Mouse (Mus musculus) stomach, postnatal 0 days (tissue): ENCODE data around the gene Cadps2. TPM values are rescaled to one million over a fixed set of nuclear protein-coding genes. Genes with fewer than 3 reads are reported as not detected.
A peak's percentile ranks its signal among the peaks of the same experiment; 100 is the strongest.

Experiments
- ATAC-seq: fragments of 200-750 bp; cut with Nextera tagmentation; 2 replicates; pipeline ENCODE4 v1.8.0; 2017; ENCODE audit not compliant: low FRiP score, low TSS enrichment
- DNase-seq: peaks from one replicate; pipeline ENCODE4 v3.0.0-alpha.2; 2016; ENCODE audit warnings: low spot score
- H3K27ac ChIP-seq: fragments of 300-500 bp; sonication (generic); replicated peaks from 2 replicates; pipeline ENCODE4 v1.5.1; 2014; ENCODE audit warnings: mild to moderate bottlenecking, control low read depth
- H3K27me3 ChIP-seq: fragments of 300-500 bp; sonication (generic); 2 replicates; pipeline ENCODE4 v1.6.1; 2014; ENCODE audit warnings: low read length; ENCODE audit not compliant: control insufficient read depth, insufficient read depth
- H3K36me3 ChIP-seq: fragments of 300-500 bp; sonication (generic); 2 replicates; pipeline ENCODE4 v1.6.1; 2014; ENCODE audit warnings: low read length, mixed read lengths; ENCODE audit not compliant: control insufficient read depth, insufficient read depth
- H3K4me1 ChIP-seq: fragments of 300-500 bp; sonication (generic); replicated peaks from 2 replicates; pipeline ENCODE4 v1.6.1; 2014; ENCODE audit warnings: antibody characterized with exemption; ENCODE audit not compliant: control insufficient read depth, insufficient read depth
- H3K4me2 ChIP-seq: fragments of 300-500 bp; sonication (generic); replicated peaks from 2 replicates; pipeline ENCODE4 v1.6.1; 2014; ENCODE audit warnings: low read depth, mild to moderate bottlenecking, control low read depth, moderate library complexity
- H3K4me3 ChIP-seq: fragments of 300-500 bp; sonication (generic); 2 replicates; pipeline ENCODE4 v1.5.1; 2014; ENCODE audit warnings: low read depth, low read length, control low read depth
- H3K9ac ChIP-seq: fragments of 300-500 bp; sonication (generic); 2 replicates; pipeline ENCODE4 v1.6.1; 2014; ENCODE audit warnings: mild to moderate bottlenecking, low read length, control low read depth, mixed read lengths
- H3K9me3 ChIP-seq: fragments of 300-500 bp; sonication (generic); 2 replicates; pipeline ENCODE4 v1.6.1; 2016; ENCODE audit warnings: low read length; ENCODE audit not compliant: control insufficient read depth
- CTCF ChIP-seq: IDR thresholded peaks from 2 replicates; pipeline ENCODE4 v1.5.1; 2016; ENCODE audit warnings: antibody characterized with exemption, low read depth, mild to moderate bottlenecking, moderate library complexity
- EP300 ChIP-seq: optimal IDR thresholded peaks from 2 replicates; pipeline ENCODE3; 2016; ENCODE audit warnings: antibody characterized with exemption
- WGBS: fragments of 180-500 bp; shearing (Covaris S2); extraction: QIAGEN DNeasy Blood & Tissue Kit; methylation state at CpG from one replicate; pipeline ENCODE4 v1.1.7; 2014; 5-methylcytosine and 5-hydroxymethylcytosine counted together
- polyA plus RNA-seq: library from polyadenylated mRNA; unstranded; fragments of >200 nt; fragmentation: Nextera tagmentation; extraction: Ambion mirVana; gene quantifications from 2 replicates; pipeline ENCODE4 v1.2.1, GENCODE M21; 2015

The Cadps2 gene
- polyA plus RNA-seq, 1 experiment from 2014 or later, result 4.8 TPM

DNA sequence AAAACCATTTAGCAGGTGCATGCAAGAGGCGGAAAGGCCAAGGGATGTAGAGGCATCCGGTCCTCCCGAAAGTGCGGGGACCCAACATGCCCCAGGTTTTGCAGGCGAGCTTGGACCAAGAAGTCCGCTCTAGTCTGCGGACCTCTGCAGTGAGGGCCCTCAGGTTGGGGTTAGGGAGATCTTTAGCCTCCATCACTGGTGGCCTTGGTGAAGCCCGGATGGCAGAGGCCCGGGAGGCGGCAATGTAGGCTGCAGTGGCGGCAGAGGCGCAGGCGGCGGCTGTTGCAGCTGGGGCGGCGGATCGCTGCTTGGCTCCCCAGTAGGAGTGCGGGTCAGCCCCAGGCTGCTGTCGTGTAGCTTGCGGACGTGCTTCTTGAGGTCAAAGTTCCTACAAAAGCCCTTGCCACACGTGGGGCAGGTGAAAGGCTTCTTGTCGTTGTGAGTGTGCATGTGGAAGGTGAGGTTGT is 593.6 kb downstream of the Cadps2 start:
- no peaks in the 10 kb centered on the region for H3K9me3 ChIP-seq
- peak overlapping the region; percentile 4; the same call in 1 of the 2 replicates for H3K4me3 ChIP-seq
- 4% methylated on average over 23 of the region's 23 CpGs for WGBS
- no peak overlapping the region for H3K27ac ChIP-seq
- no peak for TF ChIP-seq EP300
- no peak for TF ChIP-seq CTCF
- no peak overlapping the region for H3K4me2 ChIP-seq
- H3K4me1 ChIP-seq, result no peaks in the 10 kb centered on the region
- no peak overlapping the region for H3K9ac ChIP-seq
- no peaks in the 10 kb centered on the region for H3K36me3 ChIP-seq
- peaks cover 34% of the 10 kb centered on the region for H3K27me3 ChIP-seq
- no peak for ATAC-seq
- DNase-seq, result no peak

DNA sequence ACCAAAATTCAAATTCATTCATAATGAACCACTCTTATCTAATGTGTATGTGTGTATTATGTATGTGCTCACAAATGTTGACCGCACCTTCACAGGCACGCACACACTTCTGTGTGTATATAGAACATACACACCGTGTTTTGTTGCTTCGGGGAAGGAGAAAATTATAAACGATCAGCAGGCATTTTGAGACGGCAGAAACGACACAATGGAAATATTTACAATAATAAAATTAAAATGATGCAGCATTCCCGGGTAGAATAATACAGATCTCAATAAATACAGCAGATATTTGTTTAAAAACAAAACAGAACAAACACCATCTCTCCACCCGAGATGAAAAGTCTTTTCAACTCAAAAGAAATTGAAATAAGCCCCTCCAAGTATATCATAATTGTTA is 594.1 kb downstream of the Cadps2 start:
- Histone ChIP-seq H3K9me3 (no peaks in the 10 kb centered on the region), H3K4me3 (no peak overlapping the region), H3K9ac (no peak overlapping the region), H3K27me3 (peaks cover 30% of the 10 kb centered on the region), H3K4me1 (no peaks in the 10 kb centered on the region), H3K36me3 (no peaks in the 10 kb centered on the region), H3K4me2 (no peak overlapping the region), H3K27ac (no peak overlapping the region)
- ATAC-seq (no peak), DNase-seq (no peak)
- TF ChIP-seq EP300, result no peak
- TF ChIP-seq CTCF, result no peak
- WGBS, result 17% methylated on average over 9 of the region's 9 CpGs

DNA sequence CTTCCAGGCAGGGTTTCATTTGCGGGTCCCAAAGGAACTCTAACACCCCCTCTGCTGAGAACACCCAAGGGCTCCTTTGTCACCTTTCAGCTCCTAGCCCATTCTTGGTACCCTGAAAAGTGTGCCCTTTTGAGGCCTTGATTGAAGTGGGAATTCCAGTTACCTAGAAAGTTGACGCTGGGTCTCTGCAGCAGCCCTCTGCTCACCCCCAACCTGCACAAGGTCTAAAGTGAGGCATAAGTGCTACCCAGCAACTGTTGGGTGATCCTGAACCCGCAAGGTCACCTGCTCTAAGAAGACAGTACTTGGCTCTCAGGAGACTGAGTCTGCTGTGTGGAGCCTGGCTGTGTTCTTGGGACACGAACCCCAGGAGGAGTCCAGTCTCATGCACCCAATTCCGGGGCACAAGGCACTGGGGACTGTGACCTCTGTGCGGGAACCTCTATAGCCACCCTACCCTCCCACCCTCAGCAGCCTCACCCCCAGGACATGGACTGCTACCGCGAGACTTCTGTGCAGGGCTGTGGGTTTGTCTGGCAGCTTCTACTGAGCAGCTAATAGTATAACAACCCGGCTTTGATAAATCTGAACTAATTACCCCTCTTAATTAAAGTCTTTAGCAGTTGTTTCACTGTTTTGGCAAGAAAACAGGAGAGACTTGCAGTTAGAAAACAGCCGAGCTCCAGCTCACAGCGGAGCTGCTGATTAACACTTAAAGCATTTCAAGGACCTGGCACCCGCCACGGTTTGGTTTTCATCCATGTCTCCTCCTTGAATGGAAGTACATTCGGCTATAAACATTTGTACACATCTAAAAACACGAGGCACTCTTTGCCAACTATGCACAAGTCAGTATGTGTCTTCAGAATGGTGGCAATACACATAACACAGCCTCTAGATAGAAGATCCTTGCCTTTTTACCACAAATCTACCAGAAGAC is 595.1 kb downstream of the Cadps2 start:
- H3K9me3 ChIP-seq, result no peaks in the 10 kb centered on the region
- H3K36me3 ChIP-seq, result no peaks in the 10 kb centered on the region
- TF ChIP-seq CTCF (no peak), EP300 (no peak)
- WGBS, result 4% methylated on average over 15 of the region's 15 CpGs
- DNase-seq (no peak), ATAC-seq (no peak)
- H3K4me1 ChIP-seq, result no peaks in the 10 kb centered on the region
- no peak overlapping the region for H3K4me2 ChIP-seq
- H3K27ac ChIP-seq, result no peak overlapping the region
- H3K9ac ChIP-seq, result no peak overlapping the region
- H3K27me3 ChIP-seq, result peaks cover 29% of the 10 kb centered on the region
- no peak overlapping the region for H3K4me3 ChIP-seq

Other genes with a start within 250 kb of the Cadps2 start
- gene Rnf133, start 189.1 kb downstream of the Cadps2 start, polyA plus RNA-seq, result 0.12 TPM in 1 of 2 replicates, not detected in the other
- 0.07 and 0.12 TPM in 2 replicates for gene Rnf148, start 184.3 kb downstream of the Cadps2 start, polyA plus RNA-seq
- gene Tas2r118, start 130.6 kb upstream of the Cadps2 start, polyA plus RNA-seq, result not detected in 2 replicates